In the genomic region with DNA sequence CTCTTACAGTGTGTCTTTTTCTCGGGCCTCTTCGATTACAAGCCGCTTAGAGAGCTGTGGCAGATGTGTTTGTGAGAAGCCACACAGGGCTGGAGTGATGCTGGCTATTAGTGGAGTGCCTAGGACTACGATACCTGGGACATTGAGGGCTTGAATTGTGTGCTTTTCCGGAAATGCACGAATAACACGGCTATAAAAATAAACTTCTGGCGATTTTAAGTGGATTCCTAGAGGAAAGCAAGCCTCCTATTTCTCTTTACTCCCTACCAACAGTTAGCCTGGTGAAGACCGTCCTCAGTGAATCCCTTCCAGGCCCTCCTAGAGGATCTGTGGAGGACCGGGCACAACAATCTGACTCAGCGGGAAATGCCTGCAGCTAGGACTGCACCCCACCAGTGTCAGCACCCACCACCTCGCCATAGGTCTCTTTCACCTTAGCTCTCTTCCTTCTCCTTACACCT, we compare ENCODE assay signal across 8 mouse cellular contexts.
A peak's percentile ranks its signal among the peaks of the same experiment; 100 is the strongest.
DNase-seq lines count a peak whose midpoint lies in the region; ATAC-seq and TF ChIP-seq lines count a peak whose summit lies in the region.

No protein-coding gene starts in this region.

- peak; percentile 8 to 16 for DNase-seq in left cerebral cortex, postnatal 25 days (ENCODE audit: low spot score in 2 of 2)
- no peak for DNase-seq in left cerebral cortex, postnatal 4 days
- peak; percentile 31 to 52 for DNase-seq in kidney, postnatal 25 days
- DNase-seq in midbrain, postnatal 0 days (ENCODE audit: low spot score), result no peak
- no peak for DNase-seq in ovary, postnatal 14 days (ENCODE audit: low spot score)
- DNase-seq in cerebellum, adult 11 months, result no peak

- H3K9ac ChIP-seq in forebrain, embryonic 13.5 days, result 0 out of 2 replicates have a peak overlapping the region, but pooled peaks have one; percentile 2
- H3K9ac ChIP-seq in midbrain, postnatal 0 days (replicated peaks; ENCODE audit: low read length, poor library complexity, severe bottlenecking), result no peak overlapping the region

- no peaks in the 10 kb centered on the region for H3K9me3 ChIP-seq in forebrain, embryonic 13.5 days (replicated peaks)
- no peaks in the 10 kb centered on the region for H3K9me3 ChIP-seq in midbrain, postnatal 0 days (ENCODE audit: low read length)

- TF ChIP-seq CTCF in midbrain, postnatal 0 days (IDR thresholded peaks at IDR 0.05), result no peak

- WGBS in forebrain, embryonic 13.5 days, result under 1% methylated on average over 12 of the region's 12 CpGs
- WGBS in midbrain, postnatal 0 days, result 5% methylated on average over 12 of the region's 12 CpGs

- H3K4me1 ChIP-seq in forebrain, embryonic 13.5 days, result peaks cover 42% of the 10 kb centered on the region
- H3K4me1 ChIP-seq in midbrain, postnatal 0 days (ENCODE audit: insufficient read depth, low read length), result peaks cover 4% of the 10 kb centered on the region; the same call in 1 of the 2 replicates

- peaks cover 73% of the 10 kb centered on the region for H3K27me3 ChIP-seq in forebrain, embryonic 13.5 days
- H3K27me3 ChIP-seq in midbrain, postnatal 0 days (ENCODE audit: insufficient read depth, low read length), result peaks cover 49% of the 10 kb centered on the region

- intact Hi-C loops in left cerebral cortex, postnatal 25 days (cut with DNase I), result no loop called here
- intact Hi-C loops in left cerebral cortex, postnatal 4 days (cut with DNase I), result loop anchor here (5.0 kb wide), 1 partner anchor 1050 kb away; the partner anchor contains the start of gene Hoxa7

- no peak overlapping the region; the same call in 1 of the 2 replicates for H3K27ac ChIP-seq in forebrain, embryonic 13.5 days
- H3K27ac ChIP-seq in midbrain, postnatal 0 days (ENCODE audit: low read depth, low read length), result 0 out of 2 replicates have a peak overlapping the region, but pooled peaks have one; percentile 9

- ATAC-seq in forebrain, embryonic 13.5 days, result no peak
- ATAC-seq in midbrain, postnatal 0 days (ENCODE audit: low FRiP score), result no peak
- ATAC-seq in monocyte, adult 5-6 weeks (replicated peaks; ENCODE audit: insufficient number of reproducible peaks, low FRiP score, low TSS enrichment, poor library complexity, severe bottlenecking), result no peak

- 0 out of 2 replicates have a peak overlapping the region, but pooled peaks have one; percentile 12 for H3K4me3 ChIP-seq in forebrain, embryonic 13.5 days
- H3K4me3 ChIP-seq in midbrain, postnatal 0 days (ENCODE audit: low read depth, low read length), result no peak overlapping the region

- peak overlapping the region; percentile 48 for H3K4me2 ChIP-seq in forebrain, embryonic 13.5 days
- peak overlapping the region; percentile 28; the same call in 1 of the 2 replicates for H3K4me2 ChIP-seq in midbrain, postnatal 0 days (ENCODE audit: low read depth, low read length, poor library complexity, severe bottlenecking)

- H3K36me3 ChIP-seq in forebrain, embryonic 13.5 days (ENCODE audit: poor library complexity, severe bottlenecking), result no peaks in the 10 kb centered on the region
- no peaks in the 10 kb centered on the region for H3K36me3 ChIP-seq in midbrain, postnatal 0 days (ENCODE audit: insufficient read depth, low read length)

Comparison
In these comparisons a context has a peak if more than half of its experiments do, and no peak if none do; other contexts are left out.
1. DNase-seq: peak in left cerebral cortex, postnatal 25 days (2 of 2) and kidney, postnatal 25 days (2 of 2); none in left cerebral cortex, postnatal 4 days (single experiment), midbrain, postnatal 0 days (single experiment), ovary, postnatal 14 days (single experiment) and cerebellum, adult 11 months (single experiment).